19 mouse cellular contexts compared by ENCODE assay signal in genomic region chr1:167951717-167952116, GRCm38 (mm10).
"Had no signal": no experiment of that assay in that cellular context is flagged by ENCODE, and none has a peak within 500 bp of the region (broad histone marks: within the 10 kb centered on the region; RNA-seq: fewer than 3 reads in every experiment).

No protein-coding gene starts in this region.

- H3K27me3 ChIP-seq: kidney, embryonic 15.5 days; limb, embryonic 15.5 days had no signal

- H3K36me3 ChIP-seq: kidney, embryonic 15.5 days; limb, embryonic 15.5 days had no signal

- H3K9me3 ChIP-seq: kidney, embryonic 15.5 days; limb, embryonic 15.5 days had no signal

- H3K27ac ChIP-seq: kidney, embryonic 15.5 days; layer of hippocampus, adult 2 months; limb, embryonic 15.5 days; liver, embryonic 14.5 days; stomach, postnatal 0 days had no signal

- H3K9ac ChIP-seq: kidney, embryonic 15.5 days; limb, embryonic 15.5 days; liver, embryonic 14.5 days; liver, postnatal 0 days had no signal

- H3K4me1 ChIP-seq: kidney, embryonic 15.5 days; limb, embryonic 15.5 days had no signal

- DNase-seq: kidney, adult 2 months; kidney, postnatal 14 days; layer of hippocampus, adult 9-11 months; liver, postnatal 0 days; lung, postnatal 4 days; midbrain, embryonic 14.5 days; right cerebral cortex, postnatal 4 days; thymus, adult 2 months; thymus, postnatal 14 days; thymus, postnatal 4 days had no signal

- H3K4me3 ChIP-seq: kidney, embryonic 15.5 days; layer of hippocampus, adult 2 months; limb, embryonic 15.5 days had no signal

- ATAC-seq: inflammation-experienced regulatory T-cells, adult 6 months; intestine, postnatal 0 days; liver, postnatal 0 days had no signal

- H3K4me2 ChIP-seq: kidney, embryonic 15.5 days; limb, embryonic 15.5 days; liver, embryonic 11.5 days; midbrain, embryonic 11.5 days had no signal
